Mouse (Mus musculus): ENCODE data around the gene Atp6v1a.
A peak's percentile ranks its signal among the peaks of the same experiment; 100 is the strongest.

The Atp6v1a gene

GRCm38 (mm10) chr16:44138377-44138978 is 1.0 kb downstream of the Atp6v1a start:
- no peak for DNase-seq (ENCODE audit: low spot score)

GRCm38 (mm10) chr16:44136511-44137021 is 2.9 kb downstream of the Atp6v1a start:
- no peak for DNase-seq (ENCODE audit: low spot score)

DNA sequence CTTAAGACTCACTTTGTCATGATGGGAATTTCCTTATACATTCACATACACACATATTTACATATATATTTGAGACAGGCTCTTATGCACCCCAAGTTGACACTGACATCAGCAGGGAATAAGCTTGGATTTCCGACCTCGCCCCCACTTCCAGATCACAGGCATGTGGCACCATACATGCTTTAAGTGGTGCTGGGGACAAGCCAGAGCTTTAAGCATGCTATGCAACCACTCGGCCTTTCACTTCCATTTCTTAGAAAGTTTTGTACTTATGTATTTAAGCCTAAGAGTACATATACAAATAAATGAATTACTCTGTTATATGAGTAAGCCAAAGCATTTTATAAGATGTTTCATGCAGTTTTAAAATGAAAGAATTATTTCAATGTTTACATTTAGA is 6.3 kb downstream of the Atp6v1a start:
- DNase-seq (ENCODE audit: low spot score) = no peak

DNA sequence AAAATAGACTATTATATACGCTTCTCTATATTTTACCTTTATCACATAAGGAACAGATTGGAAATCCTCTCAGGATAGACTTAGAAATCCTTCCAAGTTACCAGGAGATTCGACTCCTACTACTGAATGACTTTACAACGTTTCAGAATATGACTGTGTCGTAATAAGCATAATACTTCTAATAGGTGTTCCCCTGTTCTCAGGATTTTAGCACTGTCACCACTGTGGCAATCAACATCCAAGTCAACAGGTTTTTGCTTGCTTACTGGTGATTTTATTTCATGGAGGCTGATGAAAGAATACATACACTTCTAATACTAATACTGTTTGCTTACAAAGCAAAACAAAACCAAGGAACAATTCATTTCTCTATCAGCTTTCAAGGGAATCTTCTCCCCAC is 7.2 kb downstream of the Atp6v1a start:
- DNase-seq (ENCODE audit: low spot score) = no peak

GRCm38 (mm10) chr16:44126437-44126836 is 13.1 kb downstream of the Atp6v1a start:
- DNase-seq (ENCODE audit: low spot score) = no peak

DNA sequence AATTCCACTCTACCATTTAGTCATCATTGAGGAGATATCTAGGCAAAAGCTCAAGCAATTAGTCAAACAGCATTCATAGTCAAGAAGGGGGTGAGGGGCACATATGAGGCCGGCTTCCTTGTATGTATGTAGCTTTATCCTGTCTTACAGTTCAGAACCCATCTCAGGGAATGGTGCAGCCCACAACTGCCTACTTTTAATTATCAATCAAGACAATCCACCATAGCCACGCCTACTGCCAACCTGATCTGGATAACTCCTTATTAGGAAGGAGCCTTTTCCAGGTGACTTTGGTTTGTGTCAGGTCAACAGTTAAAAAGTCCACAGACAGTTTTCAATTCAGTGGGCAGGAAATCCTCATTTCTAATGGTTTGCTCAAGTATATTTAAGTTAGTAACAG is 14.1 kb downstream of the Atp6v1a start:
- no peak for DNase-seq (ENCODE audit: low spot score)

- no peak for DNase-seq (ENCODE audit: low spot score)
Observed at GRCm38 (mm10) chr16:44124713-44125112, 14.8 kb downstream of the Atp6v1a start.

GRCm38 (mm10) chr16:44123786-44124185 is 15.7 kb downstream of the Atp6v1a start:
- no peak for DNase-seq (ENCODE audit: low spot score)

- DNase-seq (ENCODE audit: low spot score) = no peak
Observed at GRCm38 (mm10) chr16:44122982-44123725, 16.4 kb downstream of the Atp6v1a start.

- no peak for DNase-seq (ENCODE audit: low spot score)
Observed at GRCm38 (mm10) chr16:44122574-44122973, 16.9 kb downstream of the Atp6v1a start.

DNA sequence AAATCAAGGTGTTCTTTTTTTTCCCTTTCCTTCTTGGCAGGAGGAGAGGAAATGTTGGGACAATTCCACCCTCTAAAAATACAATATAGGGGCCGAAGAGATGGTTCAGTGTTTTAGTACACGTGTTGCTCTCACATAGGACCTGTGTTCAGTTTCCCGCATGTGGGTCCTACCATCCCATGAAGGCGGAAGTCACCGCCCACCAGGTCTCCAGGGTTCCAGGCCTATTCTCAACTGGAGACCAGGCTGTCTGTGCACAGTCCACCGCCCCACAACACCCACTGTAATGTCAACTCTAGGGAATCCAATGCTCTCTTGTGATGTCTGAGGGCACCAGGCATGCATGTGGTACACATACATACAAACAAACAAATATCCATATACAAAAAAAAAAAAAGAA is 17.4 kb downstream of the Atp6v1a start:
- no peak for DNase-seq (ENCODE audit: low spot score)

DNA sequence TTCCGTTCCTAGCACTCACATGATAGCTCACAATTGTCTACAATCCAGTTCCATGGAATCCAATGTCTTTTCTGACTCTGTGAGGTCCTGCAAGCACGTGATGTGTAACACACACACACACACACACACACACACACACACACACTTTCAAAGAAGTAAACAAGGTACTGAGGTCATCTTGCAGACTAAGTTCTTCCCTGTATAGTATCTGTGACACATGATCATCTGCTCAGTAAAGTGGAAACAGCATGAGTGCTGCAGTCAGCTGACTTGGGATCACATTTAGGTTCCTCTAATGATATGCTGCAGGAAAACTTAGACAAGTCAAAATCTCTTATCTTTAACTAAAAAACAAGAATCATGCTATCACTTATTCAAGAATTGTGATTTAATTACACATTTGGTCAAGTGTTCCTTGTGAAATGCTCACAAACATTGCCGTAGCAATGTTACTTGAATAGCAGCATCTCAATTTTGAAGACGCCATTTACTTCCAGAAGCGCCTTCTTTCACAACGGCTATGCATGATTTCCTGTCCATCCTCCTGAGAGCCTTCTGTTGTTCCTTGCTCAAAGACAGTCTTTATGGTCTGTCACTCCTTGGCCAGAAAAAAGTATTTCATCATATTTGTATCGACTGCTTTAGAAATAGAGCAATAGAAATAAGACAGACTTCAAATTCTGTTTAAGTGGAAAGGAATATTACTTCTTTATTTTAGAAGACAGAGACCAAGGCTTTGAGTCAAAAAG is 19.6 kb downstream of the Atp6v1a start:
- no peak for DNase-seq (ENCODE audit: low spot score)

DNA sequence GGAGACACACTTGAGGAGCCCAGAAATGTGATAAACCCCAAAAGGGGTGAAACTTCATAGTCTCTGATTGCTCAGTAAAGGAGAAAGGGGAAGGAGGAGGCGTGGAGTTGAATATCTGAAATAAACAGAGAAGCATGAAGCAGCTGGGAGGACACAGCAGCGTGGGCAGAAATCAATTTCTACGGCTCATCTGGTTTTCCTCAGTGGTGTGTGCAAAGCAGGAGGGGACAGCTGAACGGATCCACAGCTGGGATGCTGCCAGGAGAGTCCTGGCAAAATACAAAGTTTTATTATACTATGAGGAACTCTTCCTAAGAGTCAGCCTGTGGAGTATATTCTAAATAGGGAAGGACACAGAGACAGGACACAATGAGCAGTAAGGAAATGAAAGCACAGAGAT is 30.5 kb downstream of the Atp6v1a start:
- no peak for DNase-seq (ENCODE audit: low spot score)

GRCm38 (mm10) chr16:44105211-44105610 is 34.3 kb downstream of the Atp6v1a start:
- DNase-seq (ENCODE audit: low spot score) = no peak

GRCm38 (mm10) chr16:44103806-44104766 is 35.4 kb downstream of the Atp6v1a start:
- no peak for DNase-seq (ENCODE audit: low spot score)

DNA sequence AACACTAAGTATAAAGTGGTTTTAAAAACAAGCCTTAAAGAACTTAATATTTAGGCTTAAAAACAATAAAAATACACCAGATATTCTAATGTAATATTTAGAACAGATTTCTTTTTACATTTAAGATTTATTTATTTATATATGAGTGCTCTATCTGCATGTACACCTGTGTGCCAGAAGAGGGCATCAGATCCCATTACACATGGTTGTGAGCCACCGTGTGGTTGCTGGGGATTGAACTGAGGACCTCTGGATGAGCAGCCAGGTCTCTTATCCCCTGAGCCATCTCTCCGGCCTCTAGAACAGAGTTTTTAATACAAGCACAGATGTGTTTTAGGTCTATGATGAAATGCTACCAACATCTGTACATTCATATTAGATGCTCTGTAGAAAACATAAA is 36.6 kb downstream of the Atp6v1a start:
- no peak for DNase-seq (ENCODE audit: low spot score)

GRCm38 (mm10) chr16:44101181-44101710 is 38.3 kb downstream of the Atp6v1a start:
- no peak for DNase-seq (ENCODE audit: low spot score)

DNA sequence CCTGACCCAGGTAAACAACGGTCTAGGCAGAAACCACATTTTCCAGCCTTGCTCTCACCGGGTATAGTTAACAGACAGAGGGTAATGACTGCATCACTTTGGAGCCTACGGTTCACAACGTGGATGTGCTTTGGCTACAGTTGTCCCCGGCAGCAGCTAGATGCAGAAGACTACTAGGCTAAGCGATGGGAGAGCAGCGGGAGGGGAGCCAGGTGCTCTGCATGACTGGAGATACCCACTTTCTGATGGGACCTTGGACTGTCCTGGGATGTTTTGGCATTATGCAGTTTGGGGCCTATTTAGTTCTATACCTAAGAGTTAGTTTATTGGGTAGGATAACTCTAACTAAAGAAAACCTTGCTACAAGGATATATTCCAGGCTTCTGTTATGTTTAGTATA is 40.1 kb downstream of the Atp6v1a start:
- no peak for DNase-seq (ENCODE audit: low spot score)

DNA sequence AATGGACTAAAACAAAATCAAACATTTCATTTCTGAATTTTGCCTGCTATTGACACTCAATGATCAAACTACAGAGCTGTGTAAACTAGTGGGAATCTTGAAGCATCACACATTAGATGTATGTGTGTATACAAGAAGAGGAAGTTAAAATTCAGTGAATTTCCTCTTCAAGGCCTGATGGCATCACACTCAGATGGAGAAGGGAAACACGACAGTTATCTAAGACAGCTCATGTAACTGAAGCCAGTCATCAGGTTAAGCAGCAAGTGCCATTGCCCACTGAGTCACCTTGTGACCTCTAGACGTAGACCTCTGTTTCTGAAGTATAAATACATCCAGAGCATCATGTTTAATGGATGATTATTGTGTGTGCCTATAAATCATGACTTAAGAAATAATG is 51.9 kb downstream of the Atp6v1a start:
- no peak for DNase-seq (ENCODE audit: low spot score)

- DNase-seq (ENCODE audit: low spot score) = peak; percentile 59
Observed at GRCm38 (mm10) chr16:44063025-44063894, 76.2 kb downstream of the Atp6v1a start, which contains the start of gene Gramd1c. Gene Gramd1c (minus strand): TSS chr16:44063345.

Measured in ovary, postnatal 14 days (tissue).